Mouse (Mus musculus): ENCODE measurements around the gene Nus1. TPM values are rescaled to one million over a fixed set of nuclear protein-coding genes. Genes with fewer than 3 reads are reported as not detected.

Nus1 gene
- total and polyA plus RNA-seq, 3 experiments, result 15.9 to 51.9 (median 27.9) TPM

DNA sequence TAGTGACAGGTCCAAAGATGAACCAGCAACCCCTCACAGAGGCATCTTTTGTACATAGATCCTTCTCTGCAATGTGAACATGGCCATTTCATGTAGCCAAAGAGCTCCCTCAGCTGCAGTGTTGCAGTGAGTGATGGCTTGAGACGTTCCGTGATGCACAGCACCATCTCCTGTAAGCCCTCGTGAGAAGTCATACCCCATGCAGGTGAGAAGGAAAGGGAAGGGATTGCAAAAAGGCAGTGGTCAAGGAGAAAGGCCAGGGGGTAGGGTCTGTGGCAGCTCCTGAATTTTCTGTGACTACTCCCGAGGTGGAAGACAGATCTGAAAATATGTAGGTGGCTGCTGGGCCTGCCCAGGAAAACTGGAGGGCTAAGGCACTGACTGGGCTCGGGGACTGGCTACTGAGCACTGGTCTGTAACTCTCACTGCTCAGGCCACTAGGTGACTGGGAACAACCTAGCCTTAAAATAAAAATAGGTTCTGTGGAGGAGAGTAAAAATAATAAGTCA is 28.4 kb upstream of the Nus1 start, which contains the start of gene Nepn:
TSS of gene Nepn (plus strand) at position 51 of the 509 bp plus-strand sequence.
- TF ChIP-seq MEF2A (IDR thresholded peaks at IDR 0.05; ENCODE audit: borderline replicate concordance, low read depth, low read length) (no peak), MAFK (IDR thresholded peaks at IDR 0.05; ENCODE audit: insufficient replicate concordance, low read length) (no peak), ZMIZ1 (IDR thresholded peaks at IDR 0.05; ENCODE audit: low read depth, low read length) (no peak), TBP (conservative IDR thresholded peaks at IDR 0.05; ENCODE audit: low read depth, low read length) (no peak), TCF12 (IDR thresholded peaks at IDR 0.05; ENCODE audit: low read depth, low read length) (no peak), ELF1 (IDR thresholded peaks at IDR 0.05; ENCODE audit: low read depth, low read length) (no peak), EP300 (IDR thresholded peaks at IDR 0.05; ENCODE audit: low read length) (no peak), NELFE (IDR thresholded peaks at IDR 0.05; ENCODE audit: low read depth, low read length) (no peak), CHD1 (IDR thresholded peaks at IDR 0.05; ENCODE audit: low read depth, low read length) (no peak), SMC3 (IDR thresholded peaks at IDR 0.05; ENCODE audit: low read depth, low read length) (no peak), RAD21 (IDR thresholded peaks at IDR 0.05; ENCODE audit: low read depth, low read length) (no peak), ZNF384 (IDR thresholded peaks at IDR 0.05; ENCODE audit: low read depth, low read length) (no peak), JUND (conservative IDR thresholded peaks at IDR 0.05; ENCODE audit: low read depth, low read length) (no peak), HCFC1 (IDR thresholded peaks at IDR 0.05; ENCODE audit: low read depth, low read length) (no peak), MAZ (IDR thresholded peaks at IDR 0.05; ENCODE audit: low read depth, low read length) (no peak), MAX (IDR thresholded peaks at IDR 0.05; ENCODE audit: low read length) (no peak), GABPA (IDR thresholded peaks at IDR 0.05; ENCODE audit: insufficient replicate concordance, low read depth, low read length) (no peak), MXI1 (IDR thresholded peaks at IDR 0.05; ENCODE audit: low read depth, low read length) (no peak), CHD2 (IDR thresholded peaks at IDR 0.05; ENCODE audit: low read length) (no peak), ETS1 (conservative IDR thresholded peaks at IDR 0.05; ENCODE audit: low read depth, low read length) (no peak)
- H3K36me3 ChIP-seq (replicated peaks in 1 of 2; ENCODE audit: control insufficient read depth in 1 of 2, insufficient read depth in 1 of 2, low read length in 1 of 2), result no peaks in the 10 kb centered on the region
- H3K27ac ChIP-seq (ENCODE audit: insufficient read depth, low read depth), result no peak within 1 kb of the TSS
- no peaks in the 10 kb centered on the region for H3K79me2 ChIP-seq (replicated peaks; ENCODE audit: control insufficient read depth, extremely low read depth, insufficient read depth, poor library complexity, severe bottlenecking)
- dilution Hi-C loops (cut with MboI; ENCODE audit: extremely low pct_ligation_motif_present, extremely low pct_unique_long_range_greater_than_20kb, low sequenced_read_pairs), result no loop called here
- no peak for DNase-seq (ENCODE audit: extremely low read depth)
- no peaks in the 10 kb centered on the region for H3K27me3 ChIP-seq (replicated peaks)
- no peaks in the 10 kb centered on the region for H3K9me3 ChIP-seq (replicated peaks; ENCODE audit: low read length)
- no peak within 1 kb of the TSS for H3K4me3 ChIP-seq (replicated peaks in 1 of 3; ENCODE audit: low read depth in 2 of 3, low read length in 2 of 3, poor library complexity in 1 of 3)
- H3K4me1 ChIP-seq (ENCODE audit: control insufficient read depth in 1 of 2, insufficient read depth in 2 of 2), result no peaks in the 10 kb centered on the region
- in situ Hi-C loops (cut with MboI; ENCODE audit: low pct_ligation_motif_present, low pct_unique_long_range_greater_than_20kb, low sequenced_read_pairs), result loop anchor here (5.0 to 25.0 kb wide), 2 partner anchors 157 to 277 kb away; partner anchors contain the start of gene Dcbld1
- H3K4me2 ChIP-seq (ENCODE audit: insufficient read depth, low read depth, poor library complexity, severe bottlenecking), result peak within 1 kb of the TSS; percentile 15; the same call in 1 of the 2 replicates
- H3K9ac ChIP-seq (ENCODE audit: insufficient read depth, low read depth), result no peak within 1 kb of the TSS

DNA sequence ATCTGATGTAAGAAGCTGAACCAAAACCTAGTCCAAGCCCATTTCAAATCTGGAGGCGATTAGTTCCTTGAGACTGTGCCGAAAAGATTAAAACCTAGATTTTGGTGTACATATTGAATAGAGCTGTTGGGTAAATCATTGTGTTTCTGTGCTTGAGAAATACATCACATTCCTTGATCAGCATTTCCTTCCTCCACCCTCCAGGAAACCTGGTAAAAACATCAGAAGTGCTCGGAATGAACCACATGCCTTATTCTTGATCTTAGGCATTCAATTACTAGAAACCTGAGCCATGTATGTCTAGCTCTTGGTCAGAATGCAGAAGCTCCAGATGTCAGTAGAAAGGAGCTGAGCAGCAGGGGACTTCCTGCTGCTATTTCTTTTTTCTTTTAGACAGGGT is 27.9 kb upstream of the Nus1 start:
- dilution Hi-C loops (cut with MboI; ENCODE audit: extremely low pct_ligation_motif_present, extremely low pct_unique_long_range_greater_than_20kb, low sequenced_read_pairs) (no loop called here), in situ Hi-C loops (cut with MboI; ENCODE audit: low pct_ligation_motif_present, low pct_unique_long_range_greater_than_20kb, low sequenced_read_pairs) (loop anchor here (5.0 to 25.0 kb wide), 2 partner anchors 157 to 277 kb away; partner anchors contain the start of gene Dcbld1)
- Histone ChIP-seq H3K4me1 (ENCODE audit: control insufficient read depth in 1 of 2, insufficient read depth in 2 of 2) (no peaks in the 10 kb centered on the region), H3K27me3 (replicated peaks) (no peaks in the 10 kb centered on the region), H3K27ac (ENCODE audit: insufficient read depth, low read depth) (no peak overlapping the region), H3K9ac (ENCODE audit: insufficient read depth, low read depth) (no peak overlapping the region), H3K36me3 (replicated peaks in 1 of 2; ENCODE audit: control insufficient read depth in 1 of 2, insufficient read depth in 1 of 2, low read length in 1 of 2) (no peaks in the 10 kb centered on the region), H3K4me3 (replicated peaks in 1 of 3; ENCODE audit: low read depth in 2 of 3, low read length in 2 of 3, poor library complexity in 1 of 3) (no peak overlapping the region), H3K4me2 (ENCODE audit: insufficient read depth, low read depth, poor library complexity, severe bottlenecking) (peak overlapping the region; percentile 15; the same call in 1 of the 2 replicates), H3K79me2 (replicated peaks; ENCODE audit: control insufficient read depth, extremely low read depth, insufficient read depth, poor library complexity, severe bottlenecking) (no peaks in the 10 kb centered on the region), H3K9me3 (replicated peaks; ENCODE audit: low read length) (no peaks in the 10 kb centered on the region)
- TF ChIP-seq JUND (conservative IDR thresholded peaks at IDR 0.05; ENCODE audit: low read depth, low read length) (no peak), IRF4 (IDR thresholded peaks at IDR 0.05; ENCODE audit: low read depth, low read length) (no peak), E2F4 (IDR thresholded peaks at IDR 0.05; ENCODE audit: insufficient replicate concordance, low read depth, low read length) (no peak), MAFK (IDR thresholded peaks at IDR 0.05; ENCODE audit: insufficient replicate concordance, low read length) (no peak)
- DNase-seq (ENCODE audit: extremely low read depth), result no peak
